Mouse (Mus musculus): ENCODE data around the gene RPS10-NUDT3.

The RPS10-NUDT3 gene

DNA sequence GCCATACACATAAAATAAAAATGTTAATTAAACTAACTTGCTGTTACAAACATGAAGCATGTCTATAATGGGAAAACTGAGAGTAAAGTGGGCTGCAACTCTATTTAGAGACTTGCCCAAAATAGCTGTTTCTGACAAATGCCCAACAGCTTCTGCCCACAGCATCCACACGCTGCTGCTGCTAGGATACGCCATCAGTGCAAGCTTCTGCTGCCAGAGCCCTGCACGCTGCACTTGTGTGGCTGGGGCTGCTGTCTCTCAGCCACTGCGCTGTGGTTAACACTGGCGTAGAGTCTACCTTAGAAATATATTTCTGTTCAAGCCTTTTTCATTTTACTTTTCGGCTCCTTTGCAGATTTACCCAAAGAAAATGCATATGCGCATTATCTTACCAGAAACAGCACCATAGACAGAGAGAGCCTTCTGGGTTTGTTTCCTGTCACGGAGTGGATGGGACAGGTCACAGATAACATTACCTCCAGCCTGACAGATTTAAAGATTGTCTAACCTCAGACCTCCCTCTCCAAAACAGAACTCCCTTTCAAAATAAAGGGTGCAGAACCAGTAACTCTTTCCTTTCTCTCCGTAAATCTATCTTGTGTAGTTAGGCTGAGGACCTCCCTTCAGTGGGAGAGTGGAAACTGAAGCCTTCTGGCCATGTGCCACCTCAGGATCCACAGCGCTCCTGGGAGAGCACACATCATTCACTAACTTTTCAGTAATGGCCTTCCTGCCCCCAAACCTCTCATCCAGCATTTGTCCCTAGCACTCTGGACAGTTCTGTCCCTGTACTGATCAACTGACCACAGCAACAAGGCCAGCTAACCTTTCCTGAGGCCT is 24.1 kb downstream of the RPS10-NUDT3 start:
- no peak for DNase-seq (ENCODE audit: low spot score)

DNA sequence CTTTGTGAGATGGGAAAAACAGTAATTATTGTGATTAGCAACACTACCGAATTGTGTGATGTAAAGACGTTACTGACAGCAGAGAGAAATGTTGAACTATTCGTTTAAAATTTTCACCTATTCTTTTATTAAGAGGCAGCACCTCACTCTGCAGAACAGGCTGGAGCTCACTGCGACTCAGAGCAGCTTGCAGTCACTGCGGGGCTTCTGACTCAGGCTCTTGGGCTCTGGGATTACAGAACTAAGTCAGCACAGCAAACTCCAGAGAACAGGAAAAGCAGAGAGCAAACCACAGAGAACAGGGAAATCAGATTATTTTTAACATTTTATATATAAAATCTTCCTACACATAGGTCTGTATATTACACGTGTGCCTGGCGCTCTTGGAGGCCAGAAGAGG is 25.4 kb downstream of the RPS10-NUDT3 start:
- DNase-seq (ENCODE audit: low spot score), result no peak

GRCm38 (mm10) chr17:27603522-27604234 is 31.3 kb downstream of the RPS10-NUDT3 start:
- DNase-seq (ENCODE audit: low spot score), result no peak

- DNase-seq (ENCODE audit: low spot score), result no peak
These were observed 32.0 kb downstream of the RPS10-NUDT3 start for GRCm38 (mm10) chr17:27603036-27603435.

GRCm38 (mm10) chr17:27600869-27601268 is 34.2 kb downstream of the RPS10-NUDT3 start:
- no peak for DNase-seq (ENCODE audit: low spot score)

- no peak for DNase-seq (ENCODE audit: low spot score)
These were observed 34.7 kb downstream of the RPS10-NUDT3 start for GRCm38 (mm10) chr17:27600286-27600685.

DNA sequence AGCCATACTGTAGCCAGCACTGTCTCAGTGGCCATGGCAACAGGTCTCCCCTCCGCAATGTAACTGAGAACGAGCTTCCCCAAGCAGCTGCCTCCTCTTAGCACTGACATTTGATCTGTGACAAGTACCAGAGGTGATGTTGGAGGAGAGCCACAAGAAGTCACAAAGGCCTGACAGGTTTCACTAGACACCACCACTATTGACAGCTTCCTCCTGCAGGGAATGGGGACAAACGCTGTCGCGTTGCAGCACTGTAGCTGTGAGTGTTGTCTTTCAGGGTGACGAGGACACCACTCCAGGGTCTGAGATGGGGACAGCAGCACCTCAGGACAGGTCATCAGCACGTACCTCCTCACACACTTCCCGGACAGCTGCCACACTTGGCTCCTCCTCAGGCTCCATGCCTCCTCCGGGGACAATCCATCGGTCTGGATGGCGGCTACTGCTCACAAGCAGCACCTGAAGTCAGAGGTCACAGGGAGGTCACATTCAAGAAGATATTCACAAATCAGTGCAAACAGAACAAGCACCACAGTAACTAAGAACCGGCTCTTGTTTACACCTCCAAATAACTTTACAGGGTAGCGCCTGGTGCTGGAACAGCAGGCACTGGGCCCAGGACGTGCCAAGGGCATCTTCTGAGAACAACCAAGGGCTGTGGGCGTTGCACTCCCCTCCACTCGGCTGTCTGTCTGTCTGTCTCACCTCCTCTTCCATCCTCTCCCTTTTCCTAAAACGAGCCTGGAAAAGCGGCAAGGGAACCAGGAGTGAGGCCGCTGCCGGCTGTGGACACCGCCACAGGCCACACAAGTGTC is 38.4 kb downstream of the RPS10-NUDT3 start:
- DNase-seq (ENCODE audit: low spot score), result no peak

DNA sequence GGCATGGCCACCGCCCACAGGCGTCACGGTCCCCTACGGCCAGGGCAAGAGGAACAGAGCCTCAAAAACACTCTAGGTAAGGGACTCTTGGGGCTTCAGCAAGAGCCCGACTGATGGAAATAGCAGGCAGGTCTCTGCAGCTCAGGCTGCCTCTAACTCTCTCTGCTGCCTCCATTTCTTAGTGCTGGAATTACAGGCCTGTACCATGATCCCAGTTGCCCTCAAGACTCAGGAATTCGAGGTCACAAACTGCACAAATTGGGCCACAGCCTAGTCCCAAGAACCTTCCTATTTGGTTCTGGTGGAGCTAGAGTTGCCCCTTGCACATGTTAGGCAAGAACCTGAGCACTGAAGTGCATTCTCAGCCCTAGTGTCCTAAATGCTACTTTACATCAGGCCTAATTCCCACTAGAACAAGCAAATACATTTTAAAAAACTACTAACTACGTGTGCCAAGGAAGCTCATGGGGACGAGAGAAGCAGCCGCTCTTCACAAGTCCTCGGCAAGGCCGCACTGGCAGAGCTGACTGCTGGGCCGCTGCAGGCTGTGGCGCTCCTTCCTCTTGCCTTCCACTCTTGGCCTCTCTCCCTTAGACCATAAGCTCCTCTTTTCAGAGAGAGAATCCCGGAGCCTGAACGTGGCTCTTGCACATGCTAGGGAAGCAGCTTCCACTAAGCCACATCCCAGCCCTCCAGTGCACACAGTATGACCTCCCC is 39.2 kb downstream of the RPS10-NUDT3 start:
- DNase-seq (ENCODE audit: low spot score), result no peak

- no peak for DNase-seq (ENCODE audit: low spot score)
These were observed 42.5 kb downstream of the RPS10-NUDT3 start for GRCm38 (mm10) chr17:27592565-27592910.

DNA sequence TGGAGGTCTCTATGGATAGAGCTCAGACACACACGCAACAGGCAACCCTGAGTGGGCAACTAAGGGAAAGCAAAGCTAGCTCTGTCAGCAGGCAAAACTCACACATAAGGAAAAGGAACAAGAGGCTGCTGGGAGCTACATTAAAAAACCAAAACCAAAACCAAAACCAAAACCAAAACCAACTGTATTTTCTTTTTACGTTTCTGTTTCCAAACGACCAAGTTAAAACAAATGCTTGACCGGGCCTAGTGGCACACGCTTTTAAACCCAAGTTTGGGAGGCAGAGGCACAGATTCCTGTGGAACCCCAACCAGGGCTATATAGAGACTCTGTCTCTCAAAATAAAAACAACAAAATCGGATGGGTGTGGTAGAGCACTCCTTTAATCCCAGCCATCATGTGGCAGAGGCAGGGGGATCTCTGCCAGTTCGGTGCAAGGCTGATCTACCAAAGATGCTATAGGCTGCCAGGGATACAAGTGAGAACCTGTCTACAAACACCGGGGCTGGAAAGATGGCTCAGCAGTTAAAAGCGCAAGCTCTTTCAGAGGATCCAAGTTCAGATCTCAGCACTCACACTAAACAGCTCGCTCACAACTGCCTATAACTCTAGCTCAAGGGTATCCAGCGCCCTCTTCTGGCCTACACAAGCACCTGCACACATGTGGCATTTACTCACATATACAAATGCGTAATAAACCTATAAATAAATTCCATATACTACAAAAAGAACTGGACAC is 43.0 kb downstream of the RPS10-NUDT3 start:
- DNase-seq (ENCODE audit: low spot score), result no peak

DNA sequence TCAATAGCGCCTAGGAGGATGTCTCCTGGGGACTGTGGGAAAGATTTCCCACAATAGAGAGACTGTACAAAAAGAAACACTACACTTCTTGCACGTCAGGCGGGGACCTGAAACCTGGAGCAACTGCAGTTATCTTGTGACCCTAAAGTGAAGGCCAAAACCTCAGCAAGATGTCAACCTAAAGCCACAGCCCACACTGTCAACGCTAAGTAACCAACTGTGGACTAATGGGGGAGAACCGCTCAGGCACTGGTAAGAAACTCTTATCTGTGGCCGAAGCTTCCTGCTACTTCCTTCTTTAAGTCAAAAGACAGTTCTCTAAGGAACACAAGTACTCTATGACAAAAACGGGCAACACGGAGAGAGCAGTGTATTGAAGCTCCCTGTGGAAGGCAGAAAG is 46.8 kb downstream of the RPS10-NUDT3 start:
- no peak for DNase-seq (ENCODE audit: low spot score)

DNA sequence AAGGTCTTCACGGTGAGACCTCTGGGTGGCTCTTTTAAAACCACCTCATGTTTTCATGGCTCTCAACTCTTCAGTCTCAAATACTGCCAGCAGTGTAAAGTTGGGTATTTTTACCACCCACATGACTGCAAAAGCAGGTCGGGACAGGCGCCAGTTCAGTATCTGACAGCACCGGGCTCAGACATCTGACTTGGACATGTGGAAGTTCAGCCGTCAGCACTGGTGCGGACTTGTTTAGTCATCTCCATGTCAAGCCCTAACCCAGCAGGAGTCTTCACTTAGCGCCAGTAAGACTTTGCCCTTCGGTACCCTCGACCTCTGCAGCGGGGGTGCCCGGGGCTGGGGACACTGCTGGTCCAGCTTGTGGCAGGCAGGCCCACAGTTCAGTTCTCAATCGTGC is 47.8 kb downstream of the RPS10-NUDT3 start:
- DNase-seq (ENCODE audit: low spot score), result no peak

DNA sequence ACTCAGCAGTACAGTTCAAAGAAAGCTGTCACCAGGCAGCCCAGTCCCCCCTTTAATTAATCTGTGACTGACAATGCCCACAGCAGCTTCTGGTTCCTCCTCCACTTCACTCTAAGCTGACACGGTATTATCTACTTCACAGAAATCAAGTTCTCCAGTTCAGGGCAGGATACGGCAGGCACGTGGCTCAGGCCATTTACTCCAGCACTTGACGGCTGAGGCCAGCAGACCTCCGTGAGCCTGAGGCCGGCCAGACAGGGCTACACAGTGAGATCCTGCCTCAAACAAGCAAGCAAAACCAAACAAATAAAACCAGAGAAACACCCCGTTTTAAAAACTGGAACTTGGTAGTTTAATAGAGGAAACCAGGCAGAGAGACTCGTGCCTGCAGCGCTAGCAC is 48.4 kb downstream of the RPS10-NUDT3 start:
- no peak for DNase-seq (ENCODE audit: low spot score)

DNA sequence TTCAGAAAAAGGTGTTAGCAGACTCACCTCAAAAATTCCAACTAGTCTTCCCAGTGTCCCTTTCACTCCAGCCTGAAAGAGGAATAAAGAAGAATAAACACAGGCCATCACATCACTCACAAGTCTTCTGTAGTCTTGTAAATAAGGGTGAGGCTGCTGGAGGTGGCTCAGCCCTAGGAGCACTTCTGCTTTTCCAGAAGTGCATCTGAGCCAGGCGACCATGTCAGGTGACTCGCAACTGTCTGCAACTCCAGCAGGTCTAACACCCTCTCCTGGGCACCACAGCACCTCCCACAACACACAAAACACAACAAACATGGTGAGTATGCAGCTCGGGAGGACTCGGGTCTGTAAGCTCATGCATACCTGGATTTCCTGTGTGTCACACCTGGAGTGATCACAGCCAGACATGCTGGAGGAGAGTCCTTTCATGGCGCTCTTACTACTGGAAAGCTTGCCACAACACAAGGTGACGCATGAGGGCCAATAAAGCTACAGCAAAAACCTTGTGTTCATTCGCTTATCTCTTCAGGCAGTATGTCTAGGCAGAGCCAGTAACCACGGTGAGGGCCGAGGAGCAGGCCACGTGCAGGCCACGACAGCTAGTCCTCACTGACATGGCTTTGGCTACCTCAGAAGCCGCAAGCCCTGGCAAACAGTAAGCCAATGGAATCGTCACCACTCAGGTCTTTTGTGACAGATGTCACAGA is 51.7 kb downstream of the RPS10-NUDT3 start:
- DNase-seq (ENCODE audit: low spot score), result no peak

DNA sequence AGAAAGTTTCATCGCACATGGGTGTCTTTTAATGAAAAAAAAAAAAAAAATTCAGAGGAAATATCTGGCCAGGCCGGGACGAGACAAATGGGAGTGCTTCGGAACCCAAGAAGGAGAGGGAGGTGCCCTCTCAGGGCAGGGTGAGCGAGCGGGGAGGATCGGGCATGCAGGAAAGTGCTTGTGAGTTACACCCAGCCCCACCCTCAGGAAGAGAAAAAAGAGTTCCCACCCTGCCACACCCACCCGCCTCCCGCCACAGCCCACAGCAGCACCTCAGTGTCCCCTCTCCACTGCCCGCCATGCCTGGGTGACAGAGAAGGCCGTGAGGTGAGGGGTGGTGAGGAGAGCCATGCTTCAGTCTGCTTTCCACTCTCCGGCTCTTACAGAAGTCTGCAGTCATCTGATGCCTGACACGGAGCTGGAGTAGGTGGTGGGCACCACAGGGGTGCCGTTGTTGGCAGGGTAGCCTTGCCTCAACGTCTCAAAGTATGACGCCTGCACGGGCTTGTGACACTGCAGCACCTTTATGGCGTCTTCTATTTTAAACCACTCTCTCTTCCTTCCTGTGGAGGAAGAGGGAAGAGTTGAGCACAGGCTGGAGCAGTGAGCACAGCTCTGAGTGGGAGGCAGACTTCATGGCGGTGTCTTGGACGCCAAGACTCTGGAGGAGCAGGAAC is 54.5 kb downstream of the RPS10-NUDT3 start:
- DNase-seq (ENCODE audit: low spot score), result no peak

DNA sequence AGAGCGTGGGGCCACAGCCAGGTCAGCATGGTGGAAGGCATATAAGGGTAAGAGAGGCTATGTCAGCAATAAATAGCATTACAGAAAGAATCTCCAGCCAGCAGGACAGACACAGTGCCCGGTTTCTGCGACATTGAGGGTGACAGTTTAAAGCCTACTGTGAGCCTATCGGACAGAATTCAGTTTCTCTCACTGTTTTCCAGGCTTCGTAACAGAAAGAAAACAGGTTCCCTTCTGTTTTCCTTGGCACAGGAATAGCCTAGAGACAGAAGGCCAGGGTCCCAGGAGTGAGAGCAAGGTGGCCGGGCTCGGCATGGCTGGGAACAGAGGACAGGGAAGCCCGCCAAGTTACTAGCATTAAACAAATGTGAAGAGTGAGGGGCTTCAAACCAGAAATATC is 55.2 kb downstream of the RPS10-NUDT3 start:
- no peak for DNase-seq (ENCODE audit: low spot score)

GRCm38 (mm10) chr17:27578487-27578886 is 56.5 kb downstream of the RPS10-NUDT3 start:
- DNase-seq (ENCODE audit: low spot score), result no peak

- DNase-seq (ENCODE audit: low spot score), result no peak
These were observed 57.6 kb downstream of the RPS10-NUDT3 start for GRCm38 (mm10) chr17:27577468-27577867.

DNA sequence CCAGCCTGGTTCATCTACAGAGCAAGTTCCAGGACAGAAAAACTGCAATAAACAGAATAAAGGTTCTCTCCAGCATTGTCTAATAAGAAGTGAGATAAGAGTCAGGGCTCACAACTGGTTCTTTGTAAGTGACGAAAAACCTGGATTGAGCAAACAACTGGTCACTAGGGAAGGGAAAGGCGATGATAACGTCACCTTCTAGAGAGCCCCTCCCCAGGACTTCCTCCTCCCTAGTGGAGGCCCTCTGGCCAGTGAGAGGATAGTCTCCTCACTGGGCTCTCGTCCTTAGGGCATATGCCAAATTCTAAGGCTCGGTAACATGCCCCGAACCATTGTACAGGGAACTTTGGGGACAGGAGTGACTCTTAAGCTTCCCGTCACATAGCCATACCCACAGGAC is 59.0 kb downstream of the RPS10-NUDT3 start:
- no peak for DNase-seq (ENCODE audit: low spot score)

DNA sequence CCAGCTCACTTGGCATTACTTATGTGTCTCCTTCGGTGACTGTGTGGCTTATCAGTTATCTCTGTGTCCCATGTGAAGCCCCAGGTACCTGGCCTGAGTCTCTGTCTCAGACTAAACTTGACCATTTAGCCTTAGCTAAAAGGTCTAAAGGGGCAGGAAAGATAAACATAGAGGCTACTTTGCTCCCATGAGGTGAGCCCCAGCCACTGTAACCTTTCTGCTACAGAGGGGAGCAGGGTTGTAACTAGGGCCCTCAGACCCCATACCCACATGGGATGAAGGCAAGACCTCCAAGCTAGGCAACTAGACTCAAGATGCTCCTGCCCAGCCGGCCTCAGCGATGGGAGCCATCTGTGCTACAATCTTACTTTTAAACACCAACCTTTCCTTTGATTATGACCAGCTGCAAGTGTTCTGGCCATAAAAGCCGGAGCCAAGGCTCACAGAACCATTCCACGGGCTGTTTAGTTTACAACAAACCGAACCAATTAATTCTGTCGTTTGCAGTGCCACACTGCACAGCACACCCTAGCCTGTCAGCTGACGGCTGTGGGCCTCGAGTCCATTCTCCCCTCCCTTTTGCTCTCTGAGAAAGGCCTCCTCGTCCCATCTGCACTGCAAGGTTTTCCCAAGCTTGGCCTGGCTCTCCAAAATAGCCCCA is 59.8 kb downstream of the RPS10-NUDT3 start:
- no peak for DNase-seq (ENCODE audit: low spot score)
